Mouse (Mus musculus): ENCODE measurements around the gene Slc9b1.

Gene Slc9b1

DNA sequence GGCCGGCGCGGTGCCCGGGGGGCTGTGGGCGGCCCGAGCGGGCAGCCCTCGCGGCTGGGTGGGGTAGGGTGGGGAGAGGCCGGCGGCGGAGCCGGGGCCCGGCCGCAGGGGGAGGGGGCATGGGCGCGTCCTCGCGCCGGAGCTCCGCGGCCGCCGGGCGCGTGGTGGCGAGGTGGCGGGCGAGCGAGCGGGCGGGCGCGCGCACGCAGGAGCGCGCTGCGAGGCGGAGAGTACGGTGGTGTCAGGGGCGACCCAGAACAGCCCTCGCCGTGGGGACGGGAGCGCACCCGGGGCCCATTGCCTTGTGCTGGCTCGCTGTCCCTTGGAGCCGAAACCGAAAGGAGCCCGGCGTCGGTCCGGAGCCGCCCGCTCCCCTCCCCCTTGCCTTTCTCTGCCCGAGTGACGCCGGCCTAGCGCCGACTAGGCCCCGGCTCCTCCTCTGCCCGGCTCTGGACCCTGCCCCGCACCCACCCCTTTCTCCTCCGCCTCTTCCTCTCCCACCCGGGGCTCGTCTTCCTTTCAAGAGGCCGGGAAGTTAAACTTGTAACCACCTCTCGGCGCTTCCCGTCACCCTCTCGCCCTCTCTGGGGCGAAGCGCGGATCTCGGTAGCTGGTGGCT, 91.2 kb downstream of the Slc9b1 start:
- DNase-seq: peak; percentile 77

DNA sequence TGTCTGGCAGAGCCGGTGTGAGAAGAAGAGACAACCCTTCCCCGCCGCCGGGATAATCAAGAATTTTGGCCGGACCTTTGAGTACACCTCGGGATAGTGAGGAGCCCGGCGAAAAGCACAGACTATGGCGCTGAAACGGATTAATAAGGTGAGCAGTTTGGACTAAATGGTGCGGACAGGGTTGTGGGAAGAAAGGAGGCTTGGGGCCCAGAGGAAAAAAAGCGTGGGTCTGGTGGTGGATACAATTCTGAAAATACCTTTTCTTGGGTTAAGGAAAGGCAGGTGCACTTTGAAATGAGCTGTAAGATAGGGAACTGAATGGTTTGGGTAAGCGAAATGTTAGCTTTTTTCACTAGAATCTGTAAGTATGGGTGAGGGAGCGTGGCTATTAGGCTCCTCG, 91.8 kb downstream of the Slc9b1 start:
- DNase-seq: no peak

DNA sequence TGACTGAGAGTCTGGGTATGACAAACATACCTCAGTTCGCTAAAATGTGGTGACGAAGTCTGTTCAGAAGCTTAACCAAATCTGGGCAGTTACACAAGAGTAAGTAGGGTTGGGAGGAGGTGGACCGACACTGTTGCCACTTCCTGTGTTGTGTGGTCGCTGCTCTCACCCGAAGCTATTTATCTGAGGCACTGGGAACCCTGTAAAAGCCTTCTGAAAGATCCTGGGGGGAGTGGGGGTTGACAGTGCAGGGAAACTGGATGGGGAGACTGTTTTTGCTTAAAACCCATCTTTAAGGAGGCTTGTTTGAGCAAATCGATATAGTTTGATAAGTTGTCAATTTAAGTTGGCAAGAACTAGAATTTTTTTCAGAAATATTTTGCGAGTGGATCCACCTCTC, 92.4 kb downstream of the Slc9b1 start:
- DNase-seq: peak; percentile 11

DNA sequence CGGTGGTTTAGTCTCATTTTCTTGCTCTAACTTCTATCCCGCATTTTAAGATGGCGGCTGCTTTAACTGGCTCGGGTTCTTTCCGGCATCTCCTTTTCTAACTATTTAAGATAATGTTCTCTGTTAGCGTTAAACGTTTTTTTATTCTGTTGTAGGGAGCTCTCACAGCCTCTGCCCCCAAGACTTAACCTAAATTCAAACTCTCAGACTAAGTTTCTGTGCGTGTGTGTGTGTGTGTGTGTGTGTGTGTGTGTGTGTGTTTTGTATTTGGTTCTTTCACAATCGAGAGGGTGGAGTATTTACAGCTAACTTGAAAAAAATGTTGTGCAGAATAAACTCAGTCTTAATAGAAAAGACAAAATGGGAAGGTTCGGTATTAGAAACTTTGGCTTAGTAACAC, 92.8 kb downstream of the Slc9b1 start:
- no peak for DNase-seq

DNA sequence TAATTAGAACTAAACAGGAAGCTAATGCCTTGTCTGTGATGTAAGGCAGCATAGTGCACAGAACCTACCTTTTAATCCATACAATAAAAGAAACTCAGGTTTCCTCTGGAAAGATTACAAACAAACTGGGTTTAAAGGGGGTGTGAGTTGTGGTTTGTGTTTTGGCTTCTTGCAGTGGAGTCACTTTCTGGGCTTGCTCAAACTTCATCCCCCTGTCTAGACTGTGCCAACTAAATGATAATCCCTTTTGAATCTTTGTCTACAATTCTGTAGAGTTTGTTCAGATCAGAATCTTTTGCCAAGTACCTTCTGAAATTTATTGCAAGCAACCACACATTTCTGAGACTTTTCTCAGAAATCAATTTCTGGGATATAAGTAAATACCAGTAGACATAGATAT, 97.1 kb downstream of the Slc9b1 start:
- no peak for DNase-seq
